Mouse (Mus musculus): Measurements from ENCODE around the gene Dmwd. TPM values are rescaled to one million over a fixed set of nuclear protein-coding genes. Genes with fewer than 3 reads are reported as not detected.

Dmwd gene
- polyA plus RNA-seq, 1 experiment from 2014 or later: 3.2 TPM

GRCm38 (mm10) chr7:19054047-19054776, 21.8 kb upstream of the Dmwd start, which contains the start of gene Rsph6a:
Gene Rsph6a (plus strand): TSS chr7:19054690.
- DNase-seq (no peak), ATAC-seq (no peak)
- no peaks in the 10 kb centered on the region for H3K27me3 ChIP-seq (ENCODE audit: insufficient read depth, low read length)
- no peak for TF ChIP-seq EP300 (IDR thresholded peaks at IDR 0.05; ENCODE audit: low read depth)
- TF ChIP-seq CTCF (IDR thresholded peaks at IDR 0.05; ENCODE audit: low read depth): peak; percentile 53
- 60% methylated on average over 33 of the region's 33 CpGs for WGBS (ENCODE audit: insufficient replicate concordance)
- H3K4me3 ChIP-seq (ENCODE audit: low read depth, low read length): no peak within 1 kb of the TSS
- H3K4me2 ChIP-seq (ENCODE audit: low read depth, low read length): no peak within 1 kb of the TSS
- no peak within 1 kb of the TSS for H3K27ac ChIP-seq (ENCODE audit: low read depth)
- no peak within 1 kb of the TSS for H3K9ac ChIP-seq (replicated peaks)
- peaks cover 21% of the 10 kb centered on the region for H3K36me3 ChIP-seq (replicated peaks; ENCODE audit: insufficient read depth, low read length)
- no peaks in the 10 kb centered on the region for H3K4me1 ChIP-seq (ENCODE audit: insufficient read depth)
- H3K9me3 ChIP-seq (ENCODE audit: low read length): no peaks in the 10 kb centered on the region

- Histone ChIP-seq H3K4me3 (ENCODE audit: low read depth, low read length) (no peak overlapping the region), H3K9me3 (ENCODE audit: low read length) (no peaks in the 10 kb centered on the region), H3K27ac (ENCODE audit: low read depth) (no peak overlapping the region), H3K4me2 (ENCODE audit: low read depth, low read length) (no peak overlapping the region), H3K4me1 (ENCODE audit: insufficient read depth) (no peaks in the 10 kb centered on the region), H3K36me3 (replicated peaks; ENCODE audit: insufficient read depth, low read length) (peaks cover 19% of the 10 kb centered on the region), H3K27me3 (ENCODE audit: insufficient read depth, low read length) (no peaks in the 10 kb centered on the region), H3K9ac (replicated peaks) (no peak overlapping the region)
- WGBS (ENCODE audit: insufficient replicate concordance): 84% methylated on average over 9 of the region's 9 CpGs
- ATAC-seq (no peak), DNase-seq (no peak)
- TF ChIP-seq CTCF (IDR thresholded peaks at IDR 0.05; ENCODE audit: low read depth): no peak
- no peak for TF ChIP-seq EP300 (IDR thresholded peaks at IDR 0.05; ENCODE audit: low read depth)
These were observed 21.3 kb upstream of the Dmwd start for GRCm38 (mm10) chr7:19054777-19055076.

GRCm38 (mm10) chr7:19055108-19055507, 20.9 kb upstream of the Dmwd start:
- H3K27ac ChIP-seq (ENCODE audit: low read depth): no peak overlapping the region
- no peak overlapping the region for H3K4me3 ChIP-seq (ENCODE audit: low read depth, low read length)
- peaks cover 15% of the 10 kb centered on the region for H3K36me3 ChIP-seq (replicated peaks; ENCODE audit: insufficient read depth, low read length)
- no peak overlapping the region for H3K9ac ChIP-seq (replicated peaks)
- ATAC-seq: no peak
- 82% methylated on average over 8 of the region's 8 CpGs for WGBS (ENCODE audit: insufficient replicate concordance)
- no peak for DNase-seq
- no peaks in the 10 kb centered on the region for H3K27me3 ChIP-seq (ENCODE audit: insufficient read depth, low read length)
- no peaks in the 10 kb centered on the region for H3K4me1 ChIP-seq (ENCODE audit: insufficient read depth)
- H3K9me3 ChIP-seq (ENCODE audit: low read length): no peaks in the 10 kb centered on the region
- no peak overlapping the region for H3K4me2 ChIP-seq (ENCODE audit: low read depth, low read length)
- TF ChIP-seq EP300 (IDR thresholded peaks at IDR 0.05; ENCODE audit: low read depth): no peak

GRCm38 (mm10) chr7:19057405-19057804, 18.6 kb upstream of the Dmwd start:
- DNase-seq (no peak), ATAC-seq (no peak)
- Histone ChIP-seq H3K9ac (replicated peaks) (no peak overlapping the region), H3K4me3 (ENCODE audit: low read depth, low read length) (no peak overlapping the region), H3K36me3 (replicated peaks; ENCODE audit: insufficient read depth, low read length) (no peaks in the 10 kb centered on the region; the same call in 1 of the 2 replicates), H3K4me2 (ENCODE audit: low read depth, low read length) (no peak overlapping the region), H3K27ac (ENCODE audit: low read depth) (no peak overlapping the region), H3K4me1 (ENCODE audit: insufficient read depth) (no peaks in the 10 kb centered on the region), H3K9me3 (ENCODE audit: low read length) (no peaks in the 10 kb centered on the region), H3K27me3 (ENCODE audit: insufficient read depth, low read length) (no peaks in the 10 kb centered on the region)
- TF ChIP-seq CTCF (IDR thresholded peaks at IDR 0.05; ENCODE audit: low read depth): no peak
- no peak for TF ChIP-seq EP300 (IDR thresholded peaks at IDR 0.05; ENCODE audit: low read depth)
- WGBS (ENCODE audit: insufficient replicate concordance): 75% methylated on average over 10 of the region's 10 CpGs

GRCm38 (mm10) chr7:19065896-19066295, 10.1 kb upstream of the Dmwd start:
- Histone ChIP-seq H3K4me1 (ENCODE audit: insufficient read depth) (no peaks in the 10 kb centered on the region), H3K27ac (ENCODE audit: low read depth) (no peak overlapping the region), H3K4me3 (ENCODE audit: low read depth, low read length) (no peak overlapping the region), H3K9ac (replicated peaks) (no peak overlapping the region), H3K9me3 (ENCODE audit: low read length) (no peaks in the 10 kb centered on the region), H3K27me3 (ENCODE audit: insufficient read depth, low read length) (peaks cover 37% of the 10 kb centered on the region), H3K36me3 (replicated peaks; ENCODE audit: insufficient read depth, low read length) (no peaks in the 10 kb centered on the region), H3K4me2 (ENCODE audit: low read depth, low read length) (no peak overlapping the region)
- WGBS (ENCODE audit: insufficient replicate concordance): 47% methylated on average over 12 of the region's 13 CpGs
- ATAC-seq (no peak), DNase-seq (peak; percentile 13)
- no peak for TF ChIP-seq CTCF (IDR thresholded peaks at IDR 0.05; ENCODE audit: low read depth)
- TF ChIP-seq EP300 (IDR thresholded peaks at IDR 0.05; ENCODE audit: low read depth): no peak

GRCm38 (mm10) chr7:19067063-19067462, 9.0 kb upstream of the Dmwd start:
- Histone ChIP-seq H3K4me1 (ENCODE audit: insufficient read depth) (no peaks in the 10 kb centered on the region), H3K36me3 (replicated peaks; ENCODE audit: insufficient read depth, low read length) (no peaks in the 10 kb centered on the region), H3K4me3 (ENCODE audit: low read depth, low read length) (no peak overlapping the region), H3K27ac (ENCODE audit: low read depth) (no peak overlapping the region), H3K9ac (replicated peaks) (no peak overlapping the region), H3K9me3 (ENCODE audit: low read length) (no peaks in the 10 kb centered on the region), H3K4me2 (ENCODE audit: low read depth, low read length) (no peak overlapping the region), H3K27me3 (ENCODE audit: insufficient read depth, low read length) (peaks cover 37% of the 10 kb centered on the region)
- TF ChIP-seq CTCF (IDR thresholded peaks at IDR 0.05; ENCODE audit: low read depth) (no peak), EP300 (IDR thresholded peaks at IDR 0.05; ENCODE audit: low read depth) (no peak)
- DNase-seq: no peak
- ATAC-seq: no peak
- WGBS (ENCODE audit: insufficient replicate concordance): 36% methylated on average over 14 of the region's 14 CpGs

Data from liver, postnatal 0 days (tissue).